Mouse (Mus musculus) Patski (cell line): ENCODE measurements around the gene Zfp827. TPM values are rescaled to one million over a fixed set of nuclear protein-coding genes. Genes with fewer than 3 reads are reported as not detected.

Source experiments
- ATAC-seq: fragments of 100-300 bp; one replicate; pipeline ENCODE4 v1.8.0; 2021
- CTCF ChIA-PET: fragments of 350-600 bp; sonication (Branson Sonifier 250); formaldehyde crosslinking; loops from one replicate; lab custom pipeline; 2022; ENCODE audit warnings: inconsistent platforms; lab: Charles Lee
- POLR2A ChIA-PET: fragments of 350-600 bp; sonication (Branson Sonifier 250); formaldehyde crosslinking; loops from one replicate; lab custom pipeline; 2022; ENCODE audit warnings: antibody characterized with exemption, inconsistent platforms; lab: Charles Lee
- DNase-seq: peaks from one replicate; pipeline ENCODE4 v3.0.0-alpha.2; 2011; ENCODE audit warnings: low read depth, low spot score
- H3K27me3 ChIP-seq: fragments of 371-371 bp; one replicate; pipeline ENCODE4 v1.5.1; 2021
- CTCF ChIP-seq: fragments of 100-300 bp; IDR thresholded peaks from one replicate; pipeline ENCODE4 v1.5.1; 2021
- in situ Hi-C: fragments of 300-500 bp; cut with MboI; formaldehyde crosslinking; loops from 3 replicates; pipeline ENCODE4 v1.11.1; 2018; ENCODE audit warnings: low pct_unique_long_range_greater_than_20kb, mixed read lengths
- polyA plus RNA-seq: library from polyadenylated mRNA; unstranded; gene quantifications from one replicate; pipeline ENCODE4 v1.2.3, GENCODE M21; 2021

Gene Zfp827
- polyA plus RNA-seq, 1 experiment from 2014 or later: 24.1 TPM

DNA sequence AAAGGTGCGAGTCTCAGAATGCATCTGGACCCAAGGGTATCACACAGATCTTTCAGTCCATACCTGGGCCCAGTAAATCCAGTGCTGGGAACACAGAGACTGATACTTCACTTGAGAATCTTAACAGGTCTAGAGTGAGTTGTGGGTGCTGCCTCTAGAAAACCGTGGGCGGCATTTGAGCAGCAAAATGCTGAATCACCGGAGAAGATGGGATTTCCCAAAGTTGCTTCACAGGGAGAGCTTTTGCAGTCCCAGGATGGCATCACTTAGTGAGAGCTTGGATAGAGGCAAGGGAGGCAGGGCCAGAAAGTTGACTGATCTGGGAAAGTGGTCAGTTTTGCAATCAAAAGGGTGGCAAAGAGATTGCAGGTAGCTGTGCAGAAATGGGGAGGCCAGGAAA, 111.4 kb downstream of the Zfp827 start:
- POLR2A ChIA-PET: no interaction called here
- DNase-seq: no peak
- no peak for TF ChIP-seq CTCF
- ATAC-seq: peak; percentile 74
- CTCF ChIA-PET: no interaction called here
- in situ Hi-C loops: no loop called here
- H3K27me3 ChIP-seq: no peaks in the 10 kb centered on the region

DNA sequence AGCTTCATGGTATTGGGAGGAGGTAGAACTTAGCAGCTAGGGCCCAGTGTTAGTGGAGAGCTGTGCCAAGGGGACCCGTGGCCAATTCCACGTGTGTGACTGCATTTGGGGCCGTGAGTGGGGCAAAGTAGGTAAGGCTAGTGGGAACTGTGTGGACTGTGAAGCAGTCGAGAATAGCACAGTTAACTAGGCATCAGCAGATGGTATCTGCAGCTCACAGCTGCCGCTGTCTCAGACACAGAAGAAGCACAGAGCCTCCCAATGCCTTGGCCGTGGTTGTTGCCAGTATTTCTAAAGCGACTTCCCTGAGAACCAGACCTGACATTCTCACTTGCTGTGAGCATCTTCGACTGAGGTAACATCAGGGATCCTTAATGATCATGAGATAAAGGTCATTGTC, 112.7 kb downstream of the Zfp827 start:
- in situ Hi-C loops: no loop called here
- H3K27me3 ChIP-seq: no peaks in the 10 kb centered on the region
- DNase-seq: no peak
- TF ChIP-seq CTCF: no peak
- no peak for ATAC-seq
- ChIA-PET POLR2A (no interaction called here), CTCF (no interaction called here)

DNA sequence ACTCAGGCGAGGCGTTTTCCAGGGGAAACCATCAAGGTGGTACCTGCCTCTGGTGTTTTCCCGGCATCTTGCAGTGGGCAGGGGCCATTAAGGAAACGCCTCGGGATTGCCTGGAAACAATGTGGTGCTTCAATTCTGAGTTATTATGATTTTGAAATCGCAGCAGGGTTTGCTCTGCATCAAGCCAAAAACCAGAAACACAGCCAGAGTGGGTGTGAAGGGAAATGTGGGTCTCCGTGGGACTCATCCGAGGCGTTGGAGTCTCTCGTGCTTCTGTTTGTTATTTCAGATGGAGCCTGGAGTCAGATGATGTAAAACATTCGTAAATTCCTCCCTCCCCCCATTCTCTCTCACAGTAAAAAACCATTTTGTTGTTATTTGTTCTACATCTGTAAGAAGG, 113.4 kb downstream of the Zfp827 start:
- CTCF ChIA-PET: no interaction called here
- in situ Hi-C loops: no loop called here
- POLR2A ChIA-PET: no interaction called here
- DNase-seq (no peak), ATAC-seq (no peak)
- H3K27me3 ChIP-seq: no peaks in the 10 kb centered on the region
- no peak for TF ChIP-seq CTCF

DNA sequence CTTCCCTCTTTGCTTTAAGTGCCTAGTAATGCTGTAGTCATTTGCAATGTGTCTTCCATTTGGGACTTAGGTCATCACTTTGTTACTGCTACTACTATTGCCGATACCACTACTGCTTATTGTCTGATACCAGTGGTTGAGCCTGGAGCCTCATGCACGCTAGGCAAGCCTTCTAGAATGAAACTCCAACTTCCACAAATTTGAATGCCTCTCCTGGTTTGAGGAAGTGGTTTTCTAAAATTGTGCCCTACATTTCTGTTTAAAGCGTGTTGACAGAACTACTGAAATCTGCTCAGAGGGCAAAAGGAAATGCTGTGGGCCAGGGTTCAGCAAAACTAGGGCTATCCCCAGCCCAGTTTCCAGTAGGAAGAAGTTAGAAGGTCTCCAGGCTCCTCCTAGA, 115.5 kb downstream of the Zfp827 start:
- CTCF ChIA-PET: no interaction called here
- ATAC-seq: no peak
- POLR2A ChIA-PET: no interaction called here
- no peak for DNase-seq
- no peaks in the 10 kb centered on the region for H3K27me3 ChIP-seq
- no peak for TF ChIP-seq CTCF
- in situ Hi-C loops: no loop called here

DNA sequence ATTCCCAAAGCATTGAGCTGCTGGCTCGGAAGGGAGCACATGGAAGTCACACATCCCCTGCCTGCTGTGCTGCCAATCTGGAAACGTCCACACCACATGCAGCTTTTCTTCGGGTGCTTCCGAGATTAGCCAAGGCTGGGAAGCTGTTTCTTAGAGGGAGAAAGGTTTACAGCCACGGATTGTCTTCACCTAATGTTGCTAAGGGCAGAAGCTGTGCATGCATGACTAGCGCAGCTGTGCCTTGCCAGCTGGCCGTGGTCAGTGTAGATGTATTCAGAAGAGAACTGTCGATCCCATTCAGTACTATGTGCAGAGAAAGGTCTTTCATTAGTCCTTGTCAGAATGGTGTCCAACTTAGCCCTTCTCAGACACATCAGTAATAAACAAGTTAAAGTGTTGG, 117.0 kb downstream of the Zfp827 start:
- TF ChIP-seq CTCF: no peak
- ChIA-PET CTCF (interaction anchor here (1.0 kb wide), 1 partner anchor 132 kb away, joined by 3 read pairs; no protein-coding TSS in a partner anchor), POLR2A (interaction anchor here (1.0 kb wide), 1 partner anchor 9 kb away, joined by 4 read pairs; no protein-coding TSS in a partner anchor)
- ATAC-seq (no peak), DNase-seq (no peak)
- in situ Hi-C loops: no loop called here
- no peaks in the 10 kb centered on the region for H3K27me3 ChIP-seq

DNA sequence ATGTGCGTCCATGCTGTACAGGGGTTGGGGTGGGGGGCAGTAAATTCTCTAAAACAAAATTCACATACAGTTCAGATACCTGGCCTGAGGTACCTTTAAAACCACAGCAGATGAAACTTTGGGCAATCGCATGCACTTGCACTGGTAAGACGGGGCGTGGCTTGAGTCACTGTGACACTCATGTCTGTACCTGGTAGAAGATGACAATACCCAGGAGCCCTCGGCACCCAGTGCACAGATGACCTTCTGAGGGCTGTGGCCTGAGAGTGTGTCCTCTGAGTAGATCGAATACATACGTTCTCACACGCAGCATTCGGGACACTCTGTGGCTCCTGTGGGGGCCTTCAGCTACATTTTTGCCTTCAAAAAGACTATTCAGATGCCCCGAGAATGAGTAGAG, 117.4 kb downstream of the Zfp827 start:
- no peaks in the 10 kb centered on the region for H3K27me3 ChIP-seq
- in situ Hi-C loops: no loop called here
- ATAC-seq (no peak), DNase-seq (no peak)
- no peak for TF ChIP-seq CTCF
- ChIA-PET CTCF (no interaction called here), POLR2A (no interaction called here)

DNA sequence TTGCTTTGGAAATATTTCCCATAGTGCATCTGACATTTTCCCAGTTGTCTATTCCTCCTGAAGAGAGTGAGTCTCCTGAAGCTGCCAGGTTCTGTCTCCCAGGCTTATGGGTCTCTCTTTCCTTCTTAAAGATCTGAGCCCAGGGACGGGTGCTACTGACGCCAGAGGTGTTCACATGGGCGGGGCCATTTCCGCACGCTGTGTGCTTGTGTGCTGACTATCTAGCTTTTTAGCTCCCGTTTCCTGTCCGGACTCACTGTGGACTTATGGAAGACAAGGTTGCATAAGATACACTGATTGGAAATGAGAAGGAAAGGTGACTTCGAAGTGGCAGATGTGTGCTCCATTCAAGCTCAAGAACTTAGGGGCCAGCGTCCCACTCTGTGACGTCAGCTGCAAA, 120.6 kb downstream of the Zfp827 start:
- in situ Hi-C loops: no loop called here
- DNase-seq (no peak), ATAC-seq (no peak)
- POLR2A ChIA-PET: interaction anchor here (0.7 kb wide), 1 partner anchor 14 kb away, joined by 3 read pairs; no protein-coding TSS in a partner anchor
- TF ChIP-seq CTCF: no peak
- no peaks in the 10 kb centered on the region for H3K27me3 ChIP-seq
- CTCF ChIA-PET: interaction anchor here (0.6 to 1.6 kb wide), 3 partner anchors 13 to 1682 kb away, joined by 3 to 4 read pairs (median 4); no protein-coding TSS in a partner anchor

DNA sequence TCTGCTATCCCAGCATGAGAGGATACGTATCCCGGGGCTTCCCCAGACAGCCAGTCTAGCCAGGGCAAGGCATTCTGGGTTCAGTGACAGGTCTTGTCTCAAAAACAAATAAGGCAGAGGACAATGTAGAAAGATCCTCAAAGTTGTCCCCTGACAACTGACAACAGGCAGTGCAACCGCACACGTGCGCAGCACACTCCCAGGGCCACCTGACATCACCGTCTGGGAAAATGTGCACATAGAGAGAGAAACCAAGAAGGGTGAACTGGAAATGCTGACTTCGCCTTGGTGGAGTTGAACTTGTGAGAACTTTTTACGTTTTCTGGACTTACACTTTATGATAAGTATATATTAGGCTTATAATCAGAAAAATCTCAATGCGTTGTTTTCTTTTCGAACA, 121.6 kb downstream of the Zfp827 start:
- CTCF ChIA-PET: interaction anchor here (1.0 to 1.6 kb wide), 3 partner anchors 13 to 20 kb away, joined by 3 to 4 read pairs (median 3); no protein-coding TSS in a partner anchor
- ATAC-seq: no peak
- TF ChIP-seq CTCF: no peak
- in situ Hi-C loops: no loop called here
- no peak for DNase-seq
- POLR2A ChIA-PET: no interaction called here
- H3K27me3 ChIP-seq: no peaks in the 10 kb centered on the region

DNA sequence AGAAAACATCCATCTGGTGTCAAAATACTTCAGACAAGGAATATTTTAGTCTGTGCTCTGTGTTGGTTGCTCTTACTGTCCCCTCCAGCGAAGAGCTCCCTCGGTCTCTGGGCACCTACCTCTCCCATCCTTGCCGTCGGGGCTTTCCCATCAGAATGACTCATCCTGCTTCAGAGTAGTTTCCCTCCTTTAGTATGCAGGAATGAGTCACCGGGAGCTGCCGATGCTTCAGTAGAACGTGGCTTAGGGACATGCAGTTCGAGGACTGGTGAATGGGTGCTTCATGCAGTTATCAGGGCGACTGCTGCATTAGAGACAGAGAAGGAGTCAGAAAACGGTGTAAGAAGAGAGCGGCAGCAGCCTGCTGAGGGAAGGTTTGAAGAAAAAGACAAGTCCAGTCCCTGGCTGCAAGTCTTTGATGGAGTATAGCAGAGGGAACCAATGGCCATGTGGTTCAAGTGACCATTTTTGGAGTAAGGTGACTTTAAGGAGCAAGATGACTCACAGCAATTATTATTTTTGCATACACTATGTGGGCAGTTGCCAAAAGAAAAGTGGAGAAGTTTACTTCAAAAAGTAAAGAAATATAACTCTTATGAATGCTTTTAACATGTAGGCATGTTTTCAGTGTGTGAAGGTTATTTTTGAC, 122.4 kb downstream of the Zfp827 start:
- in situ Hi-C loops: no loop called here
- TF ChIP-seq CTCF: no peak
- POLR2A ChIA-PET: no interaction called here
- no peak for DNase-seq
- ATAC-seq: peak; percentile 72
- no peaks in the 10 kb centered on the region for H3K27me3 ChIP-seq
- CTCF ChIA-PET: interaction anchor here (1.0 kb wide), 1 partner anchor 12 kb away, joined by 3 read pairs; no protein-coding TSS in a partner anchor

DNA sequence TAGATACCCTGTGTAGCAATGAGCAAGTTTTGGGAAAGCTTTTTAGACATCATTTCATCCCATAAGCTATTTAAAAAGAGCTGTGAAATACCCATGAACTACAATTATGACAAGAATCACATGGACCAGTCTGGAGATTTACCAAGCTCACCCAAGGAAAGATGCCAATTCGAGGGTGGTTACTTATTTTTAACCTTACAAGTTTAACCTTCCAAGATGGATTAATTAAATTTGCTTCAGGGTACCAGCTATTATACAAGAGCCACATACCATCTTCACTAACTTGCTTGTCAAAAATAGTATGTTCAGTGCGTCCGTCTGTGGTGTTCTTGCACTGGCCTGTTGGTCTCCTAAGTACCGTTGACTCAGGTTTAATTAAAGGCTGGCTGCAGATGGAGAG, 123.4 kb downstream of the Zfp827 start:
- ATAC-seq (no peak), DNase-seq (no peak)
- H3K27me3 ChIP-seq: no peaks in the 10 kb centered on the region
- in situ Hi-C loops: no loop called here
- ChIA-PET POLR2A (no interaction called here), CTCF (no interaction called here)
- no peak for TF ChIP-seq CTCF

DNA sequence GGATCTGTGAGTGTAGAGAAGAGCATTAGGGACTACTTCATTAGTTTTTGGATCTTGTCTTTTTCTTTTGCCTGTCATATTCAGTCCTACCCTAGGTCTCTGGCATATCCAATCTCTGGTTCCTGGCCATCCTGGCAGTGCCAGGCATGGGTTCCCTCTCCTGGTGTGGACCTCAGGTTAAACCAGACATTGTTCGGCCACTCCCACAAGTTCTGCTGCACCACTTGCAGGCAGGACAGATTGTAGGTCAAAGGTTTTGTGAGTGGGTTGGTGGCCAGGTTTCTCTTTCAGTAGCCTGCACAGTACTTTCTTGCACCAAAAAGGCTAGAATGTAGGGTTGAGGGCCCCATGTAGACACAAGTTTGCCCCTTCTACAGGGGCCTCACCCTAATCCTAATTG, 125.0 kb downstream of the Zfp827 start:
- no peak for ATAC-seq

More for the DNA sequence above, 125.0 kb downstream of the Zfp827 start:
- ChIA-PET CTCF (interaction anchor here (1.4 kb wide), 1 partner anchor 9 kb away, joined by 3 read pairs; no protein-coding TSS in a partner anchor), POLR2A (no interaction called here)
- DNase-seq: no peak
- no peaks in the 10 kb centered on the region for H3K27me3 ChIP-seq
- no peak for TF ChIP-seq CTCF
- in situ Hi-C loops: no loop called here
